Mouse (Mus musculus) midbrain, postnatal 0 days (tissue): Measurements from ENCODE around the gene Hnrnpdl. TPM values are rescaled to one million over a fixed set of nuclear protein-coding genes. Genes with fewer than 3 reads are reported as not detected.

Source experiments
- ATAC-seq: fragments of 200-750 bp; cut with Nextera tagmentation; 2 replicates; pipeline ENCODE4 v1.8.0; 2017; ENCODE audit warnings: moderate number of reproducible peaks, mild to moderate bottlenecking, moderate TSS enrichment, moderate library complexity; ENCODE audit not compliant: low FRiP score
- DNase-seq: peaks from one replicate; pipeline ENCODE4 v3.0.0-alpha.2; 2015; ENCODE audit warnings: low spot score
- H3K27ac ChIP-seq: fragments of 300-500 bp; sonication (generic); 2 replicates; pipeline ENCODE4 v1.5.1; 2014; ENCODE audit warnings: low read depth, mild to moderate bottlenecking, low read length, mixed read lengths
- H3K27me3 ChIP-seq: fragments of 300-500 bp; sonication (generic); 2 replicates; pipeline ENCODE4 v1.6.1; 2014; ENCODE audit warnings: low read length, control low read depth, mixed read lengths; ENCODE audit not compliant: insufficient read depth
- H3K36me3 ChIP-seq: fragments of 300-500 bp; sonication (generic); 2 replicates; pipeline ENCODE4 v1.6.1; 2014; ENCODE audit warnings: low read length, control low read depth, mixed read lengths; ENCODE audit not compliant: insufficient read depth
- H3K4me1 ChIP-seq: fragments of 300-500 bp; sonication (generic); 2 replicates; pipeline ENCODE4 v1.6.1; 2014; ENCODE audit warnings: mild to moderate bottlenecking, control low read depth, antibody characterized with exemption, low read length, mixed read lengths; ENCODE audit not compliant: insufficient read depth
- H3K4me2 ChIP-seq: fragments of 300-500 bp; sonication (generic); 2 replicates; pipeline ENCODE4 v1.6.1; 2014; ENCODE audit warnings: low read depth, mild to moderate bottlenecking, low read length, mixed read lengths; ENCODE audit not compliant: poor library complexity, severe bottlenecking
- H3K4me3 ChIP-seq: fragments of 300-500 bp; sonication (generic); 2 replicates; pipeline ENCODE4 v1.5.1; 2014; ENCODE audit warnings: low read depth, mild to moderate bottlenecking, low read length, moderate library complexity
- H3K9ac ChIP-seq: fragments of 300-500 bp; sonication (generic); replicated peaks from 2 replicates; pipeline ENCODE4 v1.6.1; 2014; ENCODE audit warnings: mild to moderate bottlenecking, low read length, moderate library complexity, mixed read lengths; ENCODE audit not compliant: poor library complexity, severe bottlenecking
- H3K9me3 ChIP-seq: fragments of 300-500 bp; sonication (generic); 2 replicates; pipeline ENCODE4 v1.6.1; 2016; ENCODE audit warnings: low read length, control low read depth
- CTCF ChIP-seq: IDR thresholded peaks from 2 replicates; pipeline ENCODE4 v1.5.1; 2016; ENCODE audit warnings: antibody characterized with exemption, mild to moderate bottlenecking
- WGBS: fragments of 180-500 bp; shearing (Covaris S2); extraction: QIAGEN DNeasy Blood & Tissue Kit; methylation state at CpG from one replicate; pipeline ENCODE4 v1.1.7; 2014; 5-methylcytosine and 5-hydroxymethylcytosine counted together
- polyA plus RNA-seq: library from polyadenylated mRNA; unstranded; fragments of >200 nt; fragmentation: Nextera tagmentation; extraction: Ambion mirVana; gene quantifications from 2 replicates; pipeline ENCODE4 v1.2.1, GENCODE M21; 2015
- total RNA-seq: library from RNA; depleted of rRNA; stranded (reverse); fragments of >200 nt; gene quantifications from 2 replicates; pipeline ENCODE4 v1.2.3, GENCODE M21; 2014; rRNA removed

Hnrnpdl gene
- total and polyA plus RNA-seq, 2 experiments from 2014 or later: 145 to 214 TPM

DNA sequence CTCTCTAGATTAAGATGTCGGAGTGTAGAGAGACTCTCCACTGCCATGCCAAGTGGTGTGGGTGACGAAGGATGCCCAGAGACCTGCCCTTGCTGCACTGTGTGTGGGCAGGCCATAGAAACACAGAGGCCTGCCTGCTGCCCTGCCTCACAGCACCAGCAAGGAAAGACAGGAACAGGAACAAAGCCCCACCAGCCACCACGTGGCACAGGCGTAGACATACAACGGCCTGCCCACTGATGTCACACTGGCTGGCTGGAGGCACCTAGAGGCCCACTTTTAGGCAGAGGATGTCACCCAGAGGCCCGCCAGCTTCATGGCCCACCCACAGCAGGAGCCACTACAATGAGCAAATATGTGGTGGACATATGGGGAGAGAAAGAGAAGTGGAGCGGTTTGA is 39.4 kb downstream of the Hnrnpdl start:
- 82% methylated on average over 7 of the region's 7 CpGs for WGBS

DNA sequence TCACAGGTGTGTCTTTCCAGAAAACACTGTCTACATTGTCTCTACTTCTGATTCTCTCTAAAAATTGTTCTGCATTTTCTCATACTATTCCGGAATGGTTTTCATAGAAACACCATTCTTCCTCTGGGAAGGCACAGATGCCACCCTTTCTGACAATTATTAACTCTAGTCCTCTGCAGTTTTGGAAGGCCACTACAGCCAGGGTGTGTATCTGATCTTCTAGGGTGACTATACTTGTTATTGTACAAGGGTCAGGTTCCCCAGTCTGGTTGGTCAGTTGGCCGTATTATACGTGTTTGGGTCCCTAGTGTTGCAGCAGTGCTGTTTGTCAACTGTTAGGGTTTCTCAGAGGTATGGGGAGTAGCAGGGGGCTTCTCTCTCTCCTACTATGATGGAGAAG is 44.8 kb downstream of the Hnrnpdl start:
- Histone ChIP-seq H3K36me3 (no peaks in the 10 kb centered on the region), H3K9ac (no peak overlapping the region), H3K4me1 (no peaks in the 10 kb centered on the region), H3K4me2 (no peak overlapping the region), H3K27me3 (no peaks in the 10 kb centered on the region), H3K9me3 (no peaks in the 10 kb centered on the region), H3K27ac (no peak overlapping the region), H3K4me3 (no peak overlapping the region)
- WGBS: 95% methylated on average over 3 of the region's 3 CpGs
- DNase-seq (no peak), ATAC-seq (no peak)
- no peak for TF ChIP-seq CTCF

More for the DNA sequence above, 39.4 kb downstream of the Hnrnpdl start:
- no peak for TF ChIP-seq CTCF
- Histone ChIP-seq H3K27me3 (no peaks in the 10 kb centered on the region), H3K36me3 (no peaks in the 10 kb centered on the region), H3K4me2 (no peak overlapping the region), H3K4me3 (no peak overlapping the region), H3K4me1 (no peaks in the 10 kb centered on the region), H3K9ac (no peak overlapping the region), H3K9me3 (no peaks in the 10 kb centered on the region), H3K27ac (no peak overlapping the region)
- DNase-seq (no peak), ATAC-seq (no peak)

DNA sequence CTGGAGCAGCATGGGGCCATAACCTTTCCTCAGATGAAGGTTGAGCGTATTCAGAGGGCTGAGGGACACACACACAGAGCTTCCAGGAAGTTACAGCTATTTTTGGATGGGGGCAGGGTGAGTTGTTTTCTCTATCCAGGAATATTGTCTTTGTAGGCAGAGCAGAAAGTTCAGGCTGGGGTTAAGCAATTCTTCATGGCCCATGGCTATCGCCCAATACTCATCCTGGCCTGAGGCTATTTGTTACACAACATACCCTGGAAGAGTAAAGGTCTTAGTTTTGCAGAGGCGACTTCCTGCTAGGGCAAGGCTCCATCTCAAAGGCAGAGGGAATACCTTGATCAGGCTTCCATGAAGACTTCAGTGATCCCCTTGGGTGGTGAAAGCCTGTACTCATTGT is 45.3 kb downstream of the Hnrnpdl start:
- H3K27ac ChIP-seq: no peak overlapping the region
- WGBS: 80% methylated on average over 3 of the region's 3 CpGs
- no peak overlapping the region for H3K4me2 ChIP-seq
- H3K36me3 ChIP-seq: no peaks in the 10 kb centered on the region
- no peak for ATAC-seq
- H3K4me3 ChIP-seq: no peak overlapping the region
- H3K9ac ChIP-seq: no peak overlapping the region
- H3K4me1 ChIP-seq: no peaks in the 10 kb centered on the region
- no peaks in the 10 kb centered on the region for H3K27me3 ChIP-seq
- no peaks in the 10 kb centered on the region for H3K9me3 ChIP-seq
- no peak for DNase-seq
- no peak for TF ChIP-seq CTCF

Other genes starting within 250 kb of the Hnrnpdl start
- not detected in 2 replicates for gene Vamp9, start 133.4 kb downstream of the Hnrnpdl start, total RNA-seq
- 0.71 and 0.73 TPM in 2 replicates for gene Vamp9, start 133.4 kb downstream of the Hnrnpdl start, polyA plus RNA-seq
- 35.9 and 46.8 TPM in 2 replicates for gene Hnrnpd, start 60.7 kb downstream of the Hnrnpdl start, total RNA-seq
- 75.3 and 85.1 TPM in 2 replicates for gene Hnrnpd, start 60.7 kb downstream of the Hnrnpdl start, polyA plus RNA-seq
- gene 4930524J08Rik, start 60.6 kb downstream of the Hnrnpdl start, total RNA-seq: 7.0 and 10.0 TPM in 2 replicates
- gene 4930524J08Rik, start 60.6 kb downstream of the Hnrnpdl start, polyA plus RNA-seq: 2.8 and 3.2 TPM in 2 replicates
- gene Enoph1, start 321 bp upstream of the Hnrnpdl start, total RNA-seq: 50.0 and 54.7 TPM in 2 replicates
- 55.0 and 56.3 TPM in 2 replicates for gene Enoph1, start 321 bp upstream of the Hnrnpdl start, polyA plus RNA-seq
- 63.7 and 83.0 TPM in 2 replicates for gene Tmem150c, start 120.1 kb upstream of the Hnrnpdl start, total RNA-seq
- 42.9 and 49.1 TPM in 2 replicates for gene Tmem150c, start 120.1 kb upstream of the Hnrnpdl start, polyA plus RNA-seq